Mouse (Mus musculus) heart, embryonic 16.5 days (tissue): ENCODE data around the gene 1700016C15Rik. TPM values are rescaled to one million over a fixed set of nuclear protein-coding genes. Genes with fewer than 3 reads are reported as not detected.

Source experiments
- ATAC-seq: fragments of 200-750 bp; cut with Nextera tagmentation; replicated peaks from 2 replicates; pipeline ENCODE4 v1.8.0; 2017; ENCODE audit warnings: moderate number of reproducible peaks; ENCODE audit not compliant: insufficient read depth, low FRiP score; ENCODE audit errors: extremely low read depth
- H3K27ac ChIP-seq: fragments of 300-500 bp; sonication (generic); 2 replicates; pipeline ENCODE4 v1.5.1; 2014; ENCODE audit warnings: mild to moderate bottlenecking, low read length, control low read depth, moderate library complexity
- H3K27me3 ChIP-seq: fragments of 300-500 bp; sonication (generic); 2 replicates; pipeline ENCODE4 v1.6.1; 2014; ENCODE audit warnings: low read length, mixed read lengths; ENCODE audit not compliant: control insufficient read depth, insufficient read depth
- H3K36me3 ChIP-seq: fragments of 300-500 bp; sonication (generic); 2 replicates; pipeline ENCODE4 v1.6.1; 2014; ENCODE audit not compliant: control insufficient read depth, insufficient read depth
- H3K4me1 ChIP-seq: fragments of 300-500 bp; sonication (generic); 2 replicates; pipeline ENCODE4 v1.6.1; 2014; ENCODE audit warnings: low read length, mixed read lengths; ENCODE audit not compliant: control insufficient read depth, insufficient read depth
- H3K4me2 ChIP-seq: fragments of 300-500 bp; sonication (generic); 2 replicates; pipeline ENCODE4 v1.6.1; 2014; ENCODE audit warnings: low read depth, mild to moderate bottlenecking, control low read depth, low read length
- H3K4me3 ChIP-seq: fragments of 300-500 bp; sonication (generic); 2 replicates; pipeline ENCODE4 v1.5.1; 2014; ENCODE audit warnings: mild to moderate bottlenecking, control low read depth, low read length
- H3K9ac ChIP-seq: fragments of 300-500 bp; sonication (generic); 2 replicates; pipeline ENCODE4 v1.6.1; 2014; ENCODE audit warnings: low read length, control low read depth
- H3K9me3 ChIP-seq: fragments of 300-500 bp; sonication (generic); replicated peaks from 2 replicates; pipeline ENCODE4 v1.6.1; 2016; ENCODE audit warnings: low read length; ENCODE audit not compliant: control insufficient read depth
- WGBS: fragments of 180-500 bp; shearing (Covaris S2); extraction: QIAGEN DNeasy Blood & Tissue Kit; methylation state at CpG from one replicate; pipeline ENCODE4 v1.1.7; 2014; 5-methylcytosine and 5-hydroxymethylcytosine counted together
- polyA plus RNA-seq: library from polyadenylated mRNA; unstranded; fragments of >200 nt; fragmentation: Nextera tagmentation; extraction: Ambion mirVana; gene quantifications from 2 replicates; pipeline ENCODE4 v1.2.1, GENCODE M21; 2015

1700016C15Rik gene
- polyA plus RNA-seq, 1 experiment from 2014 or later = not detected

DNA sequence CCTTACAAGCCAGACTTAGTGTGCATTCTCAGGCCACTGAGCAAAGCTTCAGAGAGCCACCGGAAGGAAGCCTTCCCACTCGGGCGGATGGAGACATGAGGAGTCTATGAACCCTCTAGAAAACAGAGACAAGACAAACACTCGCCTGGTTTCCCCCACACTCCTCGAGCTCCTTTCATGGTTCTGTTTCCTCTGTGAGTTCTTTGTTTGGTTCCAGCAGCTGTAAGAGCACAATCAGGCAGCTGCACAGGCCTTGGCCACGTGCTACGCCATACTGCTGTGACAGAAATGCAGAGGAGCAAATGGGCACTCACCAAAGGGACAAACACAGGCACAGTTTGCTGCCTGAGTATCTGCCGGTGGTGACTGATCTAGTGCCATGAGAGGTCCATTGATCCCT, 29.1 kb upstream of the 1700016C15Rik start:
- no peak overlapping the region for H3K4me2 ChIP-seq
- ATAC-seq = no peak
- H3K4me1 ChIP-seq = no peaks in the 10 kb centered on the region
- no peak overlapping the region for H3K4me3 ChIP-seq
- no peaks in the 10 kb centered on the region for H3K36me3 ChIP-seq
- H3K27ac ChIP-seq = no peak overlapping the region
- no peaks in the 10 kb centered on the region for H3K27me3 ChIP-seq
- H3K9ac ChIP-seq = no peak overlapping the region
- no peaks in the 10 kb centered on the region for H3K9me3 ChIP-seq
- WGBS = 70% methylated on average over 8 of the region's 8 CpGs

GRCm38 (mm10) chr1:177702481-177703146, 27.0 kb upstream of the 1700016C15Rik start:
- peak overlapping the region; percentile 64 for H3K4me3 ChIP-seq
- no peak overlapping the region for H3K27ac ChIP-seq
- no peaks in the 10 kb centered on the region for H3K4me1 ChIP-seq
- no peaks in the 10 kb centered on the region for H3K9me3 ChIP-seq
- ATAC-seq = peak; percentile 81
- H3K9ac ChIP-seq = peak overlapping the region; percentile 71
- H3K36me3 ChIP-seq = no peaks in the 10 kb centered on the region
- peak overlapping the region; percentile 97 for H3K4me2 ChIP-seq
- under 1% methylated on average over 15 of the region's 15 CpGs for WGBS
- H3K27me3 ChIP-seq = no peaks in the 10 kb centered on the region

DNA sequence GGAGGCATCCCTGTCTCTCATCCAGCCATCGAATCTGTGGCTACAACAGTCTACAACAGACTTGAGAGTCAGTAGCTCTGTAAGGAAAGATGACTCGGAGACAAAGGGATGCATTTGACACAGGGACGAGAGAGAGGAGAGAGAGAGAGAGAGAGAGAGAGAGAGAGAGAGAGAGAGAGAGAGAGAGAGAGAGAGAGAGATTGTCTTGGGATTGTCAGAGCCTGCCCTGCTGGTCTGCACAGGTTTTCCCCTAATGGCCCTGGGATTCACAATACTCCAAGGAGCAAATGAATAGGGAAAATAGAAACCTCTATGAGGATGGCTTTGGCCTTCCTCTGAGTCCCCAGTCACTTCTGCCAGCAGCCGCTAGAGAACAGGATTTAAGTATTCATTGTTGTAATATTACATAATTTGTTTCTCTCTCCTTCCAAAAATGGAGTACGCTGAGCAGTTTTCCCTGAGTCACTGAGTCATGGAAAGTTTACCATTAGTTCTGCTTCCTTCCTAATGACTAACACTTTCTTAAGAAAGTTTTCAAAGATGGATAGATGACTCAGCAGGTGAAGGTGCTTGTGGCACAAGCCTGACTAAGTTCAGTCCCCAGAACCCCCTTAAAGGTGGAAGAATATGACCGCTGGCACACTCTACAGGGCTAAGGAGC, 26.3 kb upstream of the 1700016C15Rik start:
- no peaks in the 10 kb centered on the region for H3K36me3 ChIP-seq
- 39% methylated on average over 6 of the region's 6 CpGs for WGBS
- H3K4me3 ChIP-seq = no peak overlapping the region; the same call in 1 of the 2 replicates
- no peaks in the 10 kb centered on the region; the same call in 1 of the 2 replicates for H3K4me1 ChIP-seq
- no peak overlapping the region for H3K9ac ChIP-seq
- H3K27me3 ChIP-seq = no peaks in the 10 kb centered on the region
- ATAC-seq = no peak
- H3K4me2 ChIP-seq = peak overlapping the region; percentile 97
- H3K27ac ChIP-seq = no peak overlapping the region
- no peaks in the 10 kb centered on the region for H3K9me3 ChIP-seq

- H3K36me3 ChIP-seq = no peaks in the 10 kb centered on the region
- no peaks in the 10 kb centered on the region for H3K27me3 ChIP-seq
- ATAC-seq = no peak
- peaks cover 5% of the 10 kb centered on the region for H3K9me3 ChIP-seq
- no peak overlapping the region for H3K27ac ChIP-seq
- no peak overlapping the region for H3K9ac ChIP-seq
- H3K4me1 ChIP-seq = peaks cover 2% of the 10 kb centered on the region; the same call in 1 of the 2 replicates
- H3K4me2 ChIP-seq = no peak overlapping the region
- no peak overlapping the region for H3K4me3 ChIP-seq
- WGBS = 55% methylated on average over 2 of the region's 2 CpGs
Measured at GRCm38 (mm10) chr1:177705204-177705603, 24.4 kb upstream of the 1700016C15Rik start.

DNA sequence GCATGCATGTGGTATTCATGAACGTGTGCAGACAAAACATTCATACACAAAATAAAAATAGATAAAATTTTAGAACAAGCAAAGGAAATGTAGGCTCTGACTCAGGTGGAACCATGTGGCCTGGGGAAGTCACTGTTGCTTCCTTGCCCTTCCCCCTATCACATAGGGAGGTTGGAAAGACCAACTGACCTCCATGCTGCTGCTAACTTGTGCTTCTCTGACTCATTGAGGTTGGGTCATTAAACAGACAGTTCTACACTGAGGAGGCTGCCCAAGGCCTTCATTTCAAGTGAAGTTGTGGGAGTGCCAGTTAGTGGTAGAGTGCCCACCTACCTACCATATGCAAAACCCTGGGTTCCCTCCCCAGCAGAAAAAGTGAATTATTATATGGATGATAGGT, 22.0 kb upstream of the 1700016C15Rik start:
- H3K4me2 ChIP-seq = no peak overlapping the region
- no peak overlapping the region for H3K9ac ChIP-seq
- H3K27ac ChIP-seq = no peak overlapping the region
- H3K27me3 ChIP-seq = no peaks in the 10 kb centered on the region
- H3K9me3 ChIP-seq = peaks cover 5% of the 10 kb centered on the region
- ATAC-seq = no peak
- no peak overlapping the region for H3K4me3 ChIP-seq
- peaks cover 2% of the 10 kb centered on the region; the same call in 1 of the 2 replicates for H3K4me1 ChIP-seq
- whole genome bisulfite sequencing = 72% methylated on average over 1 of the region's 1 CpGs
- no peaks in the 10 kb centered on the region for H3K36me3 ChIP-seq

GRCm38 (mm10) chr1:177708583-177709055, 21.0 kb upstream of the 1700016C15Rik start:
- no peak overlapping the region for H3K27ac ChIP-seq
- no peaks in the 10 kb centered on the region for H3K36me3 ChIP-seq
- WGBS = 32% methylated on average over 4 of the region's 4 CpGs
- peaks cover 5% of the 10 kb centered on the region for H3K9me3 ChIP-seq
- no peak overlapping the region for H3K4me3 ChIP-seq
- peaks cover 2% of the 10 kb centered on the region; the same call in 1 of the 2 replicates for H3K4me1 ChIP-seq
- no peak overlapping the region for H3K4me2 ChIP-seq
- peak; percentile 77 for ATAC-seq
- H3K9ac ChIP-seq = no peak overlapping the region
- no peaks in the 10 kb centered on the region for H3K27me3 ChIP-seq

GRCm38 (mm10) chr1:177711000-177711399, 18.6 kb upstream of the 1700016C15Rik start:
- no peak overlapping the region for H3K4me2 ChIP-seq
- ATAC-seq = no peak
- no peaks in the 10 kb centered on the region for H3K27me3 ChIP-seq
- peaks cover 2% of the 10 kb centered on the region; the same call in 1 of the 2 replicates for H3K4me1 ChIP-seq
- no peaks in the 10 kb centered on the region for H3K36me3 ChIP-seq
- no peak overlapping the region for H3K4me3 ChIP-seq
- H3K9ac ChIP-seq = no peak overlapping the region
- no peak overlapping the region for H3K27ac ChIP-seq
- peaks cover 5% of the 10 kb centered on the region for H3K9me3 ChIP-seq
- 66% methylated on average over 2 of the region's 2 CpGs for WGBS

- Histone ChIP-seq H3K4me1 (peaks cover 2% of the 10 kb centered on the region; the same call in 1 of the 2 replicates), H3K27ac (no peak overlapping the region), H3K4me3 (no peak overlapping the region), H3K27me3 (no peaks in the 10 kb centered on the region), H3K9me3 (peaks cover 5% of the 10 kb centered on the region), H3K9ac (no peak overlapping the region), H3K36me3 (no peaks in the 10 kb centered on the region), H3K4me2 (no peak overlapping the region)
- 50% methylated on average over 2 of the region's 2 CpGs for WGBS
- ATAC-seq = no peak
Measured at GRCm38 (mm10) chr1:177711418-177711817, 18.2 kb upstream of the 1700016C15Rik start.
